Mouse (Mus musculus) brown adipose tissue, adult 24 weeks (tissue): Measurements from ENCODE around the gene Cpm. TPM values are rescaled to one million over a fixed set of nuclear protein-coding genes. Genes with fewer than 3 reads are reported as not detected.
"Not testable (repeated sequence)": the region's sequence is repeated elsewhere in the genome, so short reads cannot be mapped to it uniquely, and the experiment has no call there.

Experiments
- H3K27ac ChIP-seq: fragments of 200-500 bp; replicated peaks from 2 replicates; pipeline ENCODE4 v1.5.1; 2012; ENCODE audit warnings: low read depth, mild to moderate bottlenecking, low read length
- H3K4me1 ChIP-seq: fragments of 200-500 bp; 2 replicates; pipeline ENCODE4 v1.6.1; 2012; ENCODE audit warnings: low read length, mixed read lengths; ENCODE audit not compliant: control insufficient read depth, insufficient read depth, insufficient read length
- H3K4me3 ChIP-seq: fragments of 200-500 bp; 2 replicates; pipeline ENCODE4 v1.5.1; 2012; ENCODE audit warnings: low read depth, mild to moderate bottlenecking, low read length, moderate library complexity; ENCODE audit not compliant: insufficient read depth
- polyA plus RNA-seq: library from polyadenylated mRNA; stranded (reverse); fragments of >200 nt; gene quantifications from 2 replicates; pipeline ENCODE4 v1.2.4, GENCODE M21; 2012; ENCODE audit not compliant: missing spikeins, insufficient read depth, insufficient read length

Cpm gene
- polyA plus RNA-seq, 1 experiment, result 1.1 TPM

GRCm38 (mm10) chr10:117710604-117711141 is 81.4 kb downstream of the Cpm start, which contains the start of gene Mdm2:
Gene Mdm2, minus strand, starts transcription at chr10:117710758.
- H3K4me1 ChIP-seq, result 0 out of 2 replicates have a peak, but pooled peaks cover 4% of the 10 kb centered on the region
- H3K27ac ChIP-seq, result peak within 1 kb of the TSS; percentile 93
- peak within 1 kb of the TSS; percentile 93 for H3K4me3 ChIP-seq

GRCm38 (mm10) chr10:117711408-117711807 is 82.1 kb downstream of the Cpm start:
- H3K4me3 ChIP-seq, result no peak overlapping the region; the same call in none of the 2 replicates
- 0 out of 2 replicates have a peak overlapping the region, but pooled peaks have one; percentile 12 for H3K27ac ChIP-seq
- H3K4me1 ChIP-seq, result 0 out of 2 replicates have a peak, but pooled peaks cover 4% of the 10 kb centered on the region

GRCm38 (mm10) chr10:117712191-117712754 is 83.0 kb downstream of the Cpm start:
- Histone ChIP-seq H3K4me3 (no peak overlapping the region), H3K27ac (no peak overlapping the region), H3K4me1 (0 out of 2 replicates have a peak, but pooled peaks cover 2% of the 10 kb centered on the region)

- Histone ChIP-seq H3K4me1 (0 out of 2 replicates have a peak, but pooled peaks cover 2% of the 10 kb centered on the region), H3K27ac (no peak overlapping the region), H3K4me3 (no peak overlapping the region)
These were observed 83.6 kb downstream of the Cpm start for GRCm38 (mm10) chr10:117712871-117713270.

- 0 out of 2 replicates have a peak, but pooled peaks cover 2% of the 10 kb centered on the region for H3K4me1 ChIP-seq
- no peak overlapping the region for H3K27ac ChIP-seq
- H3K4me3 ChIP-seq, result no peak overlapping the region
These were observed 84.2 kb downstream of the Cpm start for GRCm38 (mm10) chr10:117713466-117713865.

- Histone ChIP-seq H3K27ac (no peak overlapping the region), H3K4me1 (0 out of 2 replicates have a peak, but pooled peaks cover 2% of the 10 kb centered on the region), H3K4me3 (no peak overlapping the region)
These were observed 84.8 kb downstream of the Cpm start for GRCm38 (mm10) chr10:117714048-117714545.

GRCm38 (mm10) chr10:117714928-117715500 is 85.7 kb downstream of the Cpm start:
- Histone ChIP-seq H3K4me1 (0 out of 2 replicates have a peak, but pooled peaks cover 2% of the 10 kb centered on the region), H3K27ac (no peak overlapping the region), H3K4me3 (no peak overlapping the region)

- H3K27ac ChIP-seq, H3K4me1 ChIP-seq, H3K4me3 ChIP-seq: not testable (repeated sequence)
These were observed 86.4 kb downstream of the Cpm start for GRCm38 (mm10) chr10:117715654-117716053.

GRCm38 (mm10) chr10:117716686-117717085 is 87.4 kb downstream of the Cpm start:
- H3K27ac ChIP-seq, result peak overlapping the region; percentile 79
- H3K4me1 ChIP-seq, result 0 out of 2 replicates have a peak, but pooled peaks cover 2% of the 10 kb centered on the region
- no peak overlapping the region for H3K4me3 ChIP-seq

GRCm38 (mm10) chr10:117717583-117717982 is 88.3 kb downstream of the Cpm start:
- Histone ChIP-seq H3K4me1 (0 out of 2 replicates have a peak, but pooled peaks cover 2% of the 10 kb centered on the region), H3K4me3 (no peak overlapping the region), H3K27ac (peak overlapping the region; percentile 79)

GRCm38 (mm10) chr10:117718161-117719119 is 89.1 kb downstream of the Cpm start:
- Histone ChIP-seq H3K4me3 (no peak overlapping the region), H3K4me1 (0 out of 2 replicates have a peak, but pooled peaks cover 2% of the 10 kb centered on the region), H3K27ac (peak overlapping the region; percentile 76)

GRCm38 (mm10) chr10:117724136-117724718 is 94.9 kb downstream of the Cpm start:
- no peak overlapping the region for H3K4me3 ChIP-seq
- H3K4me1 ChIP-seq, result no peaks in the 10 kb centered on the region
- H3K27ac ChIP-seq, result no peak overlapping the region

GRCm38 (mm10) chr10:117724804-117725361 is 95.6 kb downstream of the Cpm start:
- Histone ChIP-seq H3K27ac (no peak overlapping the region), H3K4me1 (no peaks in the 10 kb centered on the region), H3K4me3 (no peak overlapping the region)

- Histone ChIP-seq H3K27ac (no peak overlapping the region), H3K4me3 (no peak overlapping the region), H3K4me1 (no peaks in the 10 kb centered on the region)
These were observed 96.4 kb downstream of the Cpm start for GRCm38 (mm10) chr10:117725671-117726070.
